Comparison of ENCODE assay signal across 8 mouse cellular contexts in genomic region chrX:163760617-163761434, GRCm38 (mm10). TPM values are rescaled to one million over a fixed set of nuclear protein-coding genes. Genes with fewer than 3 reads are reported as not detected.
DNase-seq lines count a peak whose midpoint lies in the region; ATAC-seq and TF ChIP-seq lines count a peak whose summit lies in the region.

Rnf138rt1 (minus strand) TSS chrX:163761329.

- no peak for TF ChIP-seq POLR2A in small intestine, adult 2 months (IDR thresholded peaks at IDR 0.05; ENCODE audit: low read depth, low read length)

- ATAC-seq in heart, postnatal 0 days (ENCODE audit: insufficient read depth, low read depth), result no peak

- H3K27ac ChIP-seq in heart, postnatal 0 days (ENCODE audit: low read depth), result no peak within 1 kb of the TSS
- no peak within 1 kb of the TSS for H3K27ac ChIP-seq in small intestine, adult 2 months (ENCODE audit: insufficient read depth, low read depth, low read length)

- WGBS in heart, postnatal 0 days, result 24% methylated on average over 42 of the region's 42 CpGs
- WGBS in small intestine, adult 2 months, result 20% methylated on average over 42 of the region's 42 CpGs

- no peaks in the 10 kb centered on the region for H3K9me3 ChIP-seq in heart, postnatal 0 days (replicated peaks; ENCODE audit: control insufficient read depth, low read length)
- peaks cover 10% of the 10 kb centered on the region; the same call in 1 of the 2 replicates for H3K9me3 ChIP-seq in megakaryocyte, embryonic 14.5 days

- TF ChIP-seq EP300 in heart, postnatal 0 days (IDR thresholded peaks at IDR 0.05; ENCODE audit: low read depth), result no peak

- H3K4me1 ChIP-seq in heart, postnatal 0 days (ENCODE audit: control insufficient read depth, insufficient read depth), result no peaks in the 10 kb centered on the region
- H3K4me1 ChIP-seq in megakaryocyte, embryonic 14.5 days, result peaks cover 5% of the 10 kb centered on the region; the same call in 1 of the 2 replicates
- no peaks in the 10 kb centered on the region for H3K4me1 ChIP-seq in small intestine, adult 2 months (ENCODE audit: control insufficient read depth, insufficient read depth, insufficient read length, low read length)

- TF ChIP-seq CTCF in heart, postnatal 0 days (IDR thresholded peaks at IDR 0.05; ENCODE audit: low read depth), result no peak
- TF ChIP-seq CTCF in small intestine, adult 2 months (IDR thresholded peaks at IDR 0.05; ENCODE audit: extremely low read depth, insufficient read length, insufficient replicate concordance, low read depth, low read length), result no peak

- peak; percentile 2 for DNase-seq in urinary bladder, postnatal 14 days (ENCODE audit: low spot score)
- DNase-seq in urinary bladder, postnatal 36 days (ENCODE audit: low spot score in 2 of 2), result no peak
- DNase-seq in embryo, embryonic 11 days, result peak; percentile 67
- DNase-seq in heart, postnatal 0 days (ENCODE audit: low spot score), result no peak
- DNase-seq in kidney, postnatal 4 days, result peak; percentile 31 to 41
- no peak for DNase-seq in thymus, postnatal 10 days (ENCODE audit: low spot score in 2 of 2)

- no peak within 1 kb of the TSS for H3K9ac ChIP-seq in heart, postnatal 0 days (replicated peaks; ENCODE audit: low read depth, low read length)

- no peaks in the 10 kb centered on the region for H3K36me3 ChIP-seq in heart, postnatal 0 days (replicated peaks; ENCODE audit: control insufficient read depth, insufficient read depth, low read length)
- H3K36me3 ChIP-seq in megakaryocyte, embryonic 14.5 days (replicated peaks; ENCODE audit: low read length), result no peaks in the 10 kb centered on the region
- H3K36me3 ChIP-seq in small intestine, adult 2 months (ENCODE audit: control insufficient read depth, insufficient read depth, low read length), result no peaks in the 10 kb centered on the region

- H3K4me3 ChIP-seq in heart, postnatal 0 days (ENCODE audit: low read depth, low read length), result peak within 1 kb of the TSS; percentile 37
- peak within 1 kb of the TSS; percentile 73 for H3K4me3 ChIP-seq in megakaryocyte, embryonic 14.5 days (replicated peaks)
- peak within 1 kb of the TSS; percentile 28 for H3K4me3 ChIP-seq in small intestine, adult 2 months (ENCODE audit: low read depth, low read length)

- peak within 1 kb of the TSS; percentile 65 for H3K4me2 ChIP-seq in heart, postnatal 0 days (ENCODE audit: low read depth, low read length)

- no peaks in the 10 kb centered on the region for H3K27me3 ChIP-seq in heart, postnatal 0 days (ENCODE audit: control insufficient read depth, insufficient read depth, low read length)
- peaks cover 41% of the 10 kb centered on the region for H3K27me3 ChIP-seq in megakaryocyte, embryonic 14.5 days (replicated peaks)
- no peaks in the 10 kb centered on the region for H3K27me3 ChIP-seq in small intestine, adult 2 months (ENCODE audit: control insufficient read depth, insufficient read depth, low read length)

RNA-seq across cellular contexts. Expression of gene Rnf138rt1, which starts in this region (rescaled TPM):
- not detected in 2 replicates for total RNA-seq in heart, postnatal 0 days (2014; rRNA removed; ENCODE audit: low replicate concordance)
- polyA plus RNA-seq in heart, postnatal 0 days (2015; fragmentation: Nextera tagmentation; extraction: Ambion mirVana), result 0.10 TPM in 1 of 2 replicates, not detected in the other
- polyA plus RNA-seq in megakaryocyte, embryonic 14.5 days (2012; ENCODE audit: insufficient read depth, low replicate concordance), result not detected in 2 replicates
- polyA plus RNA-seq in small intestine, adult 2 months (2012; rRNA removed), result not detected in 2 replicates

Comparison
In these comparisons a context has a peak if more than half of its experiments do, and no peak if none do; other contexts are left out.
1. DNase-seq: peak in urinary bladder, postnatal 14 days (single experiment), embryo, embryonic 11 days (single experiment) and kidney, postnatal 4 days (2 of 2); none in urinary bladder, postnatal 36 days (0 of 2), heart, postnatal 0 days (single experiment) and thymus, postnatal 10 days (0 of 2).
2. Peak in every context shown above with its lines, with median percentiles within 50 percentile points of each other: H3K4me3 ChIP-seq.